Mouse (Mus musculus): ENCODE results near the gene Arr3. TPM values are rescaled to one million over a fixed set of nuclear protein-coding genes. Genes with fewer than 3 reads are reported as not detected.
A peak's percentile ranks its signal among the peaks of the same experiment; 100 is the strongest.

Arr3 gene
- polyA plus RNA-seq (2014; fragmentation: Nextera tagmentation; extraction: Ambion mirVana) = not detected in 2 replicates

DNA sequence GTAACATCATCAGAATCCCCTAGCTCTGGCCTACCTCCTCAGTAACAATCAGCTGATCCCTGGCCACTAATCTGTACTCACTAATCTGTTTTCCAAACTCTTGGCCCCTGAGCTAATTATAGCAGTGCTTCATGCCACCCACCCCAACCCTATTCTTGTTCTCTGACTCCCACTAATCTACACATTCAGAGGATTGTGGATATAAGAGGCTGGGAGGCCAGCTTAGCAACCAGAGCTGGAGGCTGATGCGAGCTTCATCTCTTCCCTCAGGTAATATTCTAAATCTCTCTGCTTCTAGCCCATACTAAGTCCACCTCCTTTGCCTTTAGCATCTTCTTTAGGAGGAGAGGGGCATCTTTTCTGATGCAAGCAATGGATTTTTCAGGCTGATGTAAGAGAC is at the start of gene Arr3:
Gene Arr3, plus strand, starts transcription at position 184 of the 400 bp plus-strand sequence.
- WGBS = 70% methylated on average over 1 of the region's 1 CpGs

GRCm38 (mm10) chrX:100556026-100556425 is 49.3 kb upstream of the Arr3 start:
- Histone ChIP-seq H3K4me3 (ENCODE audit: low read depth, low read length) (no peak overlapping the region), H3K27ac (ENCODE audit: low read depth) (no peak overlapping the region), H3K4me1 (ENCODE audit: insufficient read depth) (no peaks in the 10 kb centered on the region), H3K36me3 (ENCODE audit: insufficient read depth) (no peaks in the 10 kb centered on the region), H3K4me2 (no peak overlapping the region), H3K9ac (no peak overlapping the region), H3K27me3 (ENCODE audit: insufficient read depth, low read length) (no peaks in the 10 kb centered on the region), H3K9me3 (ENCODE audit: low read depth, low read length) (no peaks in the 10 kb centered on the region)
- ATAC-seq (ENCODE audit: insufficient read depth) (no peak), DNase-seq (no peak)
- no peak for TF ChIP-seq CTCF (IDR thresholded peaks at IDR 0.05; ENCODE audit: low read depth)
- 62% methylated on average over 3 of the region's 3 CpGs for WGBS

More for the DNA sequence above, at the start of gene Arr3:
- Histone ChIP-seq H3K36me3 (ENCODE audit: insufficient read depth) (no peaks in the 10 kb centered on the region), H3K9ac (no peak within 1 kb of the TSS), H3K4me3 (ENCODE audit: low read depth, low read length) (no peak within 1 kb of the TSS), H3K27me3 (ENCODE audit: insufficient read depth, low read length) (no peaks in the 10 kb centered on the region), H3K4me2 (no peak within 1 kb of the TSS), H3K27ac (ENCODE audit: low read depth) (no peak within 1 kb of the TSS), H3K9me3 (ENCODE audit: low read depth, low read length) (no peaks in the 10 kb centered on the region), H3K4me1 (ENCODE audit: insufficient read depth) (no peaks in the 10 kb centered on the region)
- TF ChIP-seq CTCF (IDR thresholded peaks at IDR 0.05; ENCODE audit: low read depth) = no peak
- DNase-seq = no peak
- no peak for ATAC-seq (ENCODE audit: insufficient read depth)

DNA sequence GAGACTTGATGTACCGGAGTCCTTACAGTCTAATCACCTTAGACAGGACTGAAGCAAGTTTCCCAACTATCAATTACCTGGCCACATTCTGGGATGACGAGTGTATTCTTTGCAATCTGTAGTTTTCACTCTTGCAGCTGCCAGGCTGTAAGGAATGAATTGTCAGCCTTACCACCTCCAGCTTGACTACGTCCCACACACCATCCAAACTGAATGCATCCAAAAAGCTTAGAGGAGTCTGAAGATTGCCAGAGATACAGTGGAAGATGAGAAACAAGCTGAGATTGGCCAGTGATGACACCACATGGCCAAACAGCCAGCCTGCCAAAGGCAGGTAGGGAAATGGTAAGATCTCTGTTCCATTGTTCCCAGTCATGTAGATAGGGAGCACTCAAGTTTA is 39.6 kb upstream of the Arr3 start:
- Histone ChIP-seq H3K36me3 (ENCODE audit: insufficient read depth) (no peaks in the 10 kb centered on the region), H3K4me3 (ENCODE audit: low read depth, low read length) (no peak overlapping the region), H3K4me2 (no peak overlapping the region), H3K9me3 (ENCODE audit: low read depth, low read length) (no peaks in the 10 kb centered on the region), H3K27me3 (ENCODE audit: insufficient read depth, low read length) (no peaks in the 10 kb centered on the region), H3K27ac (ENCODE audit: low read depth) (no peak overlapping the region), H3K4me1 (ENCODE audit: insufficient read depth) (no peaks in the 10 kb centered on the region), H3K9ac (no peak overlapping the region)
- ATAC-seq (ENCODE audit: insufficient read depth) (no peak), DNase-seq (no peak)
- WGBS = 78% methylated on average over 3 of the region's 3 CpGs
- no peak for TF ChIP-seq CTCF (IDR thresholded peaks at IDR 0.05; ENCODE audit: low read depth)

DNA sequence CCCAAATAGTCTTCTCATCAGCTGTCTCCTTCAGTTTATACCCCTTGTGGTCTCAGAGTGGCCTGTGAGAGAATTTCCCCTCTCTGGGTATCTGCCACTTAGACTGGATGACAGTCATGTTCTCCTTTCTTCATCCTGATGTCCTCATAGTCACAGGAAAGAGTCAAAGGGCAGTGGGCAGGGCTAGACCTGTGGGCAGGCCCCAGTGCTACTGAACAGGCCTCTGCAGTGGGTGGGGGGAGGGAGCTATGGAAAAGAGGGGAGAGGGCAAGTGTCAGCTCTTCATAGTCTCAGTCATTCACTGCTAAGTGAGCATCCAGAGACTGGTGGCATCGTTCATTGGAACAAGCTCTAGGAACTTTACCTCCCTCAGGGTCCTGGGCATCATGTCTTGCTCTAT is 33.3 kb upstream of the Arr3 start, which contains the start of gene Awat1:
Gene Awat1, plus strand, starts transcription at position 301 of the 400 bp plus-strand sequence.
- Histone ChIP-seq H3K27me3 (ENCODE audit: insufficient read depth, low read length) (no peaks in the 10 kb centered on the region), H3K9ac (no peak within 1 kb of the TSS), H3K9me3 (ENCODE audit: low read depth, low read length) (no peaks in the 10 kb centered on the region), H3K27ac (ENCODE audit: low read depth) (no peak within 1 kb of the TSS), H3K4me1 (ENCODE audit: insufficient read depth) (no peaks in the 10 kb centered on the region), H3K36me3 (ENCODE audit: insufficient read depth) (no peaks in the 10 kb centered on the region), H3K4me3 (ENCODE audit: low read depth, low read length) (no peak within 1 kb of the TSS), H3K4me2 (no peak within 1 kb of the TSS)
- WGBS = 86% methylated on average over 1 of the region's 1 CpGs
- DNase-seq (no peak), ATAC-seq (ENCODE audit: insufficient read depth) (no peak)
- no peak for TF ChIP-seq CTCF (IDR thresholded peaks at IDR 0.05; ENCODE audit: low read depth)

GRCm38 (mm10) chrX:100594791-100595190 is 10.5 kb upstream of the Arr3 start, which contains the start of gene P2ry4:
Gene P2ry4 (minus strand): TSS chrX:100594869.
- TF ChIP-seq CTCF (IDR thresholded peaks at IDR 0.05; ENCODE audit: low read depth) = no peak
- ATAC-seq (ENCODE audit: insufficient read depth) = no peak
- Histone ChIP-seq H3K9me3 (ENCODE audit: low read depth, low read length) (no peaks in the 10 kb centered on the region), H3K4me1 (ENCODE audit: insufficient read depth) (no peaks in the 10 kb centered on the region), H3K27me3 (ENCODE audit: insufficient read depth, low read length) (no peaks in the 10 kb centered on the region), H3K4me2 (no peak within 1 kb of the TSS), H3K9ac (no peak within 1 kb of the TSS), H3K36me3 (ENCODE audit: insufficient read depth) (no peaks in the 10 kb centered on the region), H3K27ac (ENCODE audit: low read depth) (no peak within 1 kb of the TSS), H3K4me3 (ENCODE audit: low read depth, low read length) (no peak within 1 kb of the TSS)
- no peak for DNase-seq
- 53% methylated on average over 4 of the region's 4 CpGs for WGBS

DNA sequence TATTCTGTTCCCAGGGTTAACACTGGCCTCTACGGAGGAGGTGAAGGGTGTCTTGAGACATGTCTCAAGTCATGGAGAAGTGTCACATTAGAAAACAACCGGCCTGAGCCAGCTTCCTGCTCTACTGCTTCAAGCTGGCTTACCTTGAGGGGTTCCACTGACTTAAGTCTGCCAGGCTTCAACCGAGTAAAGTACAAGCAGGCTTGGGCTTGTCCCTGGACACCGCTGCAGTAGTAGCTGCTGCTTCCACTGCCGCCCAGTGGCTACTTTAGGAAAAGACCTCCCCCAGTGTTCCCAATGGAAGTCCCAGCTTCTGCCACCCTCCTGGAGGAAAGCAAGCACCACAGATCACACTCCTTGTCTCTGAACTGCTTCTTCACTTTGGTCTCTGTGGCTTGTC is 7.9 kb upstream of the Arr3 start:
- peak; percentile 62; the same call in 1 of the 2 replicates for ATAC-seq (ENCODE audit: insufficient read depth)

GRCm38 (mm10) chrX:100599755-100600154 is 5.5 kb upstream of the Arr3 start:
- DNase-seq = no peak
- no peak overlapping the region for H3K4me3 ChIP-seq (ENCODE audit: low read depth, low read length)
- no peak overlapping the region for H3K9ac ChIP-seq
- ATAC-seq (ENCODE audit: insufficient read depth) = no peak
- H3K36me3 ChIP-seq (ENCODE audit: insufficient read depth) = no peaks in the 10 kb centered on the region
- H3K4me1 ChIP-seq (ENCODE audit: insufficient read depth) = no peaks in the 10 kb centered on the region
- H3K4me2 ChIP-seq = no peak overlapping the region
- 57% methylated on average over 4 of the region's 4 CpGs for WGBS
- H3K27ac ChIP-seq (ENCODE audit: low read depth) = no peak overlapping the region
- no peaks in the 10 kb centered on the region for H3K27me3 ChIP-seq (ENCODE audit: insufficient read depth, low read length)
- TF ChIP-seq CTCF (IDR thresholded peaks at IDR 0.05; ENCODE audit: low read depth) = no peak
- no peaks in the 10 kb centered on the region for H3K9me3 ChIP-seq (ENCODE audit: low read depth, low read length)

More for the DNA sequence above, 7.9 kb upstream of the Arr3 start:
- Histone ChIP-seq H3K4me3 (ENCODE audit: low read depth, low read length) (no peak overlapping the region), H3K27ac (ENCODE audit: low read depth) (no peak overlapping the region), H3K27me3 (ENCODE audit: insufficient read depth, low read length) (no peaks in the 10 kb centered on the region), H3K36me3 (ENCODE audit: insufficient read depth) (no peaks in the 10 kb centered on the region), H3K9ac (no peak overlapping the region), H3K9me3 (ENCODE audit: low read depth, low read length) (no peaks in the 10 kb centered on the region), H3K4me2 (no peak overlapping the region), H3K4me1 (ENCODE audit: insufficient read depth) (no peaks in the 10 kb centered on the region)
- 15% methylated on average over 5 of the region's 5 CpGs for WGBS
- DNase-seq = peak; percentile 72
- TF ChIP-seq CTCF (IDR thresholded peaks at IDR 0.05; ENCODE audit: low read depth) = peak; percentile 57
